Mouse (Mus musculus): ENCODE results near the gene Pde1a. TPM values are rescaled to one million over a fixed set of nuclear protein-coding genes. Genes with fewer than 3 reads are reported as not detected.

Pde1a gene
- polyA plus RNA-seq (2012; rRNA removed): 119 and 128 TPM in 2 replicates

GRCm38 (mm10) chr2:80128861-80129698 is at the start of gene Pde1a:
Gene Pde1a (minus strand): TSS chr2:80129458.
- Histone ChIP-seq H3K4me1 (ENCODE audit: control insufficient read depth, insufficient read depth, low read length) (no peaks in the 10 kb centered on the region), H3K27ac (ENCODE audit: insufficient read depth, low read length) (peak within 1 kb of the TSS; percentile 54), H3K4me3 (ENCODE audit: insufficient read depth, low read length) (peak within 1 kb of the TSS; percentile 86)
- no peak for TF ChIP-seq CTCF (IDR thresholded peaks at IDR 0.05; ENCODE audit: extremely low read depth, insufficient read depth, low read length)
- TF ChIP-seq POLR2A (IDR thresholded peaks at IDR 0.05; ENCODE audit: extremely low read depth, insufficient read depth, low read length): peak; percentile 49; the same call in 1 of the 2 replicates

DNA sequence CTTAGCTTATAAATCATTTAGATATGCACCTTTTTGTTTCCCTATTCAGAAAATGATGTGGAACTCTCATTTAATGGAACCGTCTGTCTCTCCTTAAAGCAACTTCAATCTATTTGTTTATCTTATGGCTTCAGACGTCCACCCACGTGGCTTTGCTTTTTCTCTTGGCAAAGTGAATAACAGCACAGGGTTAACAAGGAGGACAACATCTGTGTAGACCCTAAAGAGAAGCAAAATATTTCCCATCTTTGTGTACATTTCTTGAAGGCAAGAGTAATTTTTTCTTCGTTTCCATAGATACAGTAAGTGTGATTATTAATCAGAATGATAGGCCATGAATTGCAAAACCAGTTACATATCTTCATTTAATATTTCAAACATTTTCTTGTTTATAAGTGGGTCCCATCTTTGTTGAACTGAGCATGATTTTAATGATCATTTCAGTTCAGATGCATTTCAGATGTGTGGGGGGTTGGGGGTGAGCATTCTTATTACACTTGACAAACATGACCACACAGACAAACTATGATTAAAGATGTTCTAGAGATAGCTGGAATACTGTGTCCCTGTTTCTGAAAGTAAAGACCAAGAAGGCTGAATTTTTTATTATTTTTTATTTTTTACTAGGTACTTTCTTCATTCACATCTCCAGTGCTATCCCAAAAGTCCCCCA is 49.5 kb upstream of the Pde1a start:
- TF ChIP-seq POLR2A (IDR thresholded peaks at IDR 0.05; ENCODE audit: extremely low read depth, insufficient read depth, low read length): no peak
- no peak for TF ChIP-seq CTCF (IDR thresholded peaks at IDR 0.05; ENCODE audit: extremely low read depth, insufficient read depth, low read length)

DNA sequence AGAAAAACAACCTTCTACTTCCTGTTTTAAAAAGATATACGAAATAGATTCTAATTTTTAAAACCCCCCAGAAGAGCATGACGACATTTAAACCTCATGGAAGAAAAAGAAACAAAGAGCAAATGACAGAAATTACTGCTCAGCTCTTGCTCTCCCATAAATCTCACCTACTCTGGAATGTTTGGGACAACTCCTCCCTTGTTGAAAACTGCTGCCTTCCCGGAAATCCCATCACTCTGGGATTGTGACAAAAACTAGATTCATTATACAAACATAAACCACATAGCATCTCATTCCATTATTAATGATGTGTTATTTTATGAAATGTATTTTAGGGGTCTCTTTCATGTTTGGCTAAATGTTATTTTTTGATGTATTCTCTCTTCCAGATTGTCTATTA is 48.9 kb upstream of the Pde1a start:
- no peak overlapping the region for H3K27ac ChIP-seq (ENCODE audit: insufficient read depth, low read length)
- TF ChIP-seq POLR2A (IDR thresholded peaks at IDR 0.05; ENCODE audit: extremely low read depth, insufficient read depth, low read length): no peak
- no peak for TF ChIP-seq CTCF (IDR thresholded peaks at IDR 0.05; ENCODE audit: extremely low read depth, insufficient read depth, low read length)
- H3K4me1 ChIP-seq (ENCODE audit: control insufficient read depth, insufficient read depth, low read length): no peaks in the 10 kb centered on the region; the same call in 1 of the 2 replicates
- no peak overlapping the region for H3K4me3 ChIP-seq (ENCODE audit: insufficient read depth, low read length)

More for the DNA sequence above, 49.5 kb upstream of the Pde1a start:
- Histone ChIP-seq H3K4me1 (ENCODE audit: control insufficient read depth, insufficient read depth, low read length) (no peaks in the 10 kb centered on the region; the same call in 1 of the 2 replicates), H3K4me3 (ENCODE audit: insufficient read depth, low read length) (no peak overlapping the region), H3K27ac (ENCODE audit: insufficient read depth, low read length) (no peak overlapping the region)

- TF ChIP-seq CTCF (IDR thresholded peaks at IDR 0.05; ENCODE audit: extremely low read depth, insufficient read depth, low read length) (no peak), POLR2A (IDR thresholded peaks at IDR 0.05; ENCODE audit: extremely low read depth, insufficient read depth, low read length) (no peak)
- H3K4me3 ChIP-seq (ENCODE audit: insufficient read depth, low read length): no peak overlapping the region
- no peaks in the 10 kb centered on the region for H3K4me1 ChIP-seq (ENCODE audit: control insufficient read depth, insufficient read depth, low read length)
- no peak overlapping the region for H3K27ac ChIP-seq (ENCODE audit: insufficient read depth, low read length)
These were observed 38.8 kb upstream of the Pde1a start for GRCm38 (mm10) chr2:80168103-80168502.

DNA sequence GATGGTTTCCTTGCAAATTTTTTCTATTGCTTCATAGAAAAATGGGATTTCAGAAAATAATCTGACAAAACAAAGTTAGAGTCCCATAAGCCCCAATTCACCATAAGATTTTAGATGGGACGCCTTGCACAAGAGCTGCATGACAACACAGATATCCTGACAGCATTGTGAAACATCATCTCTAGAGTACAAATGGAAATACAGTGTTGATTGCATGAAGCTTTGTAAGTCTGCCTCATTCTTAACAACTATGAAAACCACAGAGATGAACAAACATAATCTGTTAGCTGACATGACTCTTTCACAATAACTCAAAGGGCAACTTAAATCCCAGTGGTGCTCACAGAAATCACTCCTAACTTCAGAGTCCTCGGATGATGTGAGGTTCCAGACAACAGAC is 29.5 kb upstream of the Pde1a start:
- Histone ChIP-seq H3K27ac (ENCODE audit: insufficient read depth, low read length) (no peak overlapping the region), H3K4me3 (ENCODE audit: insufficient read depth, low read length) (no peak overlapping the region), H3K4me1 (ENCODE audit: control insufficient read depth, insufficient read depth, low read length) (no peaks in the 10 kb centered on the region)
- TF ChIP-seq CTCF (IDR thresholded peaks at IDR 0.05; ENCODE audit: extremely low read depth, insufficient read depth, low read length) (no peak), POLR2A (IDR thresholded peaks at IDR 0.05; ENCODE audit: extremely low read depth, insufficient read depth, low read length) (no peak)

GRCm38 (mm10) chr2:80158196-80158595 is 28.9 kb upstream of the Pde1a start:
- Histone ChIP-seq H3K4me3 (ENCODE audit: insufficient read depth, low read length) (no peak overlapping the region), H3K27ac (ENCODE audit: insufficient read depth, low read length) (no peak overlapping the region), H3K4me1 (ENCODE audit: control insufficient read depth, insufficient read depth, low read length) (no peaks in the 10 kb centered on the region)
- TF ChIP-seq CTCF (IDR thresholded peaks at IDR 0.05; ENCODE audit: extremely low read depth, insufficient read depth, low read length) (no peak), POLR2A (IDR thresholded peaks at IDR 0.05; ENCODE audit: extremely low read depth, insufficient read depth, low read length) (no peak)

DNA sequence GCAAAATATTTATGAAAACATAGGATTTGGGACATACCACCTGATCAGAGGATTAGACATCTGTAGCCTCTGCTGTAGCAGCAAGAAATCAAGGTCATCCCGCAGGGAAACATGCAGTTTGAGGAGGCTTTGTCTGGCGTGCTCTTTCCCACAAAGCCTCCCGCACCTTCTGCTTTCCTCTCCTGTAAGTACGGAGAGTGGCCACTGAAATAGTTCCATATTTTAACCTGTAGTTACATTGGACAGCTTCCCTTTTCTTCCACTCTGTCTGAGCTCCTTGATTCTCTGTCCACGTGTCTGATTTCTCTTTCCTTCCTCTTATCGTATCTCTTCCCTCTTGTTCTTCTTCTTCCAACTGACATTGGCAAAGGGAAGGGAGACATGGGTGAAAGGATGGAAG is 20.8 kb upstream of the Pde1a start:
- no peaks in the 10 kb centered on the region for H3K4me1 ChIP-seq (ENCODE audit: control insufficient read depth, insufficient read depth, low read length)
- peak overlapping the region; percentile 3; the same call in 1 of the 2 replicates for H3K27ac ChIP-seq (ENCODE audit: insufficient read depth, low read length)
- TF ChIP-seq POLR2A (IDR thresholded peaks at IDR 0.05; ENCODE audit: extremely low read depth, insufficient read depth, low read length) (no peak), CTCF (IDR thresholded peaks at IDR 0.05; ENCODE audit: extremely low read depth, insufficient read depth, low read length) (no peak)
- H3K4me3 ChIP-seq (ENCODE audit: insufficient read depth, low read length): no peak overlapping the region

GRCm38 (mm10) chr2:80149332-80149731 is 20.1 kb upstream of the Pde1a start:
- peak overlapping the region; percentile 67 for H3K27ac ChIP-seq (ENCODE audit: insufficient read depth, low read length)
- no peak for TF ChIP-seq CTCF (IDR thresholded peaks at IDR 0.05; ENCODE audit: extremely low read depth, insufficient read depth, low read length)
- TF ChIP-seq POLR2A (IDR thresholded peaks at IDR 0.05; ENCODE audit: extremely low read depth, insufficient read depth, low read length): no peak
- H3K4me3 ChIP-seq (ENCODE audit: insufficient read depth, low read length): no peak overlapping the region
- no peaks in the 10 kb centered on the region for H3K4me1 ChIP-seq (ENCODE audit: control insufficient read depth, insufficient read depth, low read length)

- Histone ChIP-seq H3K4me1 (ENCODE audit: control insufficient read depth, insufficient read depth, low read length) (no peaks in the 10 kb centered on the region), H3K27ac (ENCODE audit: insufficient read depth, low read length) (no peak overlapping the region), H3K4me3 (ENCODE audit: insufficient read depth, low read length) (no peak overlapping the region)
- TF ChIP-seq POLR2A (IDR thresholded peaks at IDR 0.05; ENCODE audit: extremely low read depth, insufficient read depth, low read length) (no peak), CTCF (IDR thresholded peaks at IDR 0.05; ENCODE audit: extremely low read depth, insufficient read depth, low read length) (no peak)
These were observed 5.8 kb upstream of the Pde1a start for GRCm38 (mm10) chr2:80135076-80135475.
